Mouse (Mus musculus) embryonic facial prominence, embryonic 10.5 days (tissue): Measurements from ENCODE around the gene Nav1. TPM values are rescaled to one million over a fixed set of nuclear protein-coding genes. Genes with fewer than 3 reads are reported as not detected.

ENCODE experiments used
- DNase-seq: peaks from one replicate; pipeline ENCODE4 v3.0.0-alpha.2; 2017; ENCODE audit warnings: low spot score
- H3K27ac ChIP-seq: fragments of 300-500 bp; sonication (generic); replicated peaks from 2 replicates; pipeline ENCODE4 v1.5.1; 2016; ENCODE audit warnings: mild to moderate bottlenecking
- H3K27me3 ChIP-seq: fragments of 300-500 bp; sonication (generic); replicated peaks from 2 replicates; pipeline ENCODE4 v1.6.1; 2016; ENCODE audit warnings: low read depth, mild to moderate bottlenecking; ENCODE audit not compliant: poor library complexity, severe bottlenecking
- H3K36me3 ChIP-seq: fragments of 300-500 bp; sonication (generic); replicated peaks from 2 replicates; pipeline ENCODE4 v1.6.1; 2016; ENCODE audit warnings: mild to moderate bottlenecking, moderate library complexity
- H3K4me1 ChIP-seq: fragments of 300-500 bp; sonication (generic); 2 replicates; pipeline ENCODE4 v1.6.1; 2016
- H3K4me3 ChIP-seq: fragments of 300-500 bp; sonication (generic); 2 replicates; pipeline ENCODE4 v1.5.1; 2016; ENCODE audit warnings: mild to moderate bottlenecking, moderate library complexity
- H3K9me3 ChIP-seq: fragments of 300-500 bp; sonication (generic); 2 replicates; pipeline ENCODE4 v1.6.1; 2016; ENCODE audit warnings: mild to moderate bottlenecking
- WGBS: fragments of 180-500 bp; shearing (Covaris S2); methylation state at CpG from one replicate; pipeline ENCODE4 v1.1.7; 2016; 5-methylcytosine and 5-hydroxymethylcytosine counted together
- polyA plus RNA-seq: library from polyadenylated mRNA; unstranded; fragments of >200 nt; fragmentation: Nextera tagmentation; extraction: Ambion mirVana; gene quantifications from 2 replicates; pipeline ENCODE4 v1.2.1, GENCODE M21; 2016

Gene Nav1
- polyA plus RNA-seq, 1 experiment from 2014 or later, result 24.1 TPM

GRCm38 (mm10) chr1:135452259-135452658 lies 154.8 kb downstream of the Nav1 start:
- H3K27ac ChIP-seq, result no peak overlapping the region
- H3K4me1 ChIP-seq, result no peaks in the 10 kb centered on the region
- WGBS, result 79% methylated on average over 10 of the region's 10 CpGs
- peaks cover 94% of the 10 kb centered on the region for H3K36me3 ChIP-seq
- no peaks in the 10 kb centered on the region for H3K27me3 ChIP-seq
- H3K4me3 ChIP-seq, result no peak overlapping the region
- DNase-seq, result peak; percentile 43
- no peaks in the 10 kb centered on the region for H3K9me3 ChIP-seq

- no peak for DNase-seq
- Histone ChIP-seq H3K9me3 (no peaks in the 10 kb centered on the region), H3K27ac (no peak overlapping the region), H3K4me3 (no peak overlapping the region), H3K36me3 (peaks cover 91% of the 10 kb centered on the region), H3K27me3 (no peaks in the 10 kb centered on the region), H3K4me1 (no peaks in the 10 kb centered on the region)
- WGBS, result 88% methylated on average over 2 of the region's 2 CpGs
Observed at GRCm38 (mm10) chr1:135451419-135451818, 155.7 kb downstream of the Nav1 start.

- DNase-seq, result no peak
- H3K4me1 ChIP-seq, result no peaks in the 10 kb centered on the region
- no peak overlapping the region for H3K27ac ChIP-seq
- H3K27me3 ChIP-seq, result no peaks in the 10 kb centered on the region
- no peak overlapping the region for H3K4me3 ChIP-seq
- H3K9me3 ChIP-seq, result no peaks in the 10 kb centered on the region
- 90% methylated on average over 8 of the region's 8 CpGs for WGBS
- peaks cover 91% of the 10 kb centered on the region for H3K36me3 ChIP-seq
Observed at GRCm38 (mm10) chr1:135449876-135450275, 157.2 kb downstream of the Nav1 start.

DNA sequence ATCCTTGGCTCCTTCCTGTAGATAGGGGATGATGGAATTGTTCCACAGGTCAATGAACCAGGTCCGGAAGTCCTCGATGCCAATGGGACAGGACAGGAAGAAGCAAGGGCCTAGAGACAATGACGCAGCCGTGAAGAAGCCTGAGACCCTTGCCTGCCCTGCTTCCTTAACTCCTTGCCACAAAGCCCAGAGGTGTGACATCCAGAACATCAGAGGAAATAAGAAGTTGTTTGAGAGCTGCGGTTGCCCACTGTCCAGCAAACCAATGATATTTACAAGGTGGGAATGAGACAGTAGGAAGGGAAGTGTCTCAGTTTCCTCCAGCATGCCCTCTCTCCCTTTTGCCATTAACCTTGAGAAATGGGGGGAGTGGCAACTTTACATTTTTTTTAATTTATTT lies 158.2 kb downstream of the Nav1 start:
- Histone ChIP-seq H3K9me3 (no peaks in the 10 kb centered on the region), H3K27ac (no peak overlapping the region), H3K27me3 (no peaks in the 10 kb centered on the region), H3K4me1 (no peaks in the 10 kb centered on the region), H3K36me3 (peaks cover 91% of the 10 kb centered on the region), H3K4me3 (no peak overlapping the region)
- DNase-seq, result no peak
- 96% methylated on average over 5 of the region's 5 CpGs for WGBS

- H3K27ac ChIP-seq, result no peak overlapping the region
- H3K9me3 ChIP-seq, result no peaks in the 10 kb centered on the region
- no peaks in the 10 kb centered on the region for H3K4me1 ChIP-seq
- WGBS, result 93% methylated on average over 12 of the region's 12 CpGs
- no peaks in the 10 kb centered on the region for H3K27me3 ChIP-seq
- peaks cover 91% of the 10 kb centered on the region for H3K36me3 ChIP-seq
- DNase-seq, result no peak
- no peak overlapping the region for H3K4me3 ChIP-seq
Observed at GRCm38 (mm10) chr1:135443506-135443905, 163.6 kb downstream of the Nav1 start.

DNA sequence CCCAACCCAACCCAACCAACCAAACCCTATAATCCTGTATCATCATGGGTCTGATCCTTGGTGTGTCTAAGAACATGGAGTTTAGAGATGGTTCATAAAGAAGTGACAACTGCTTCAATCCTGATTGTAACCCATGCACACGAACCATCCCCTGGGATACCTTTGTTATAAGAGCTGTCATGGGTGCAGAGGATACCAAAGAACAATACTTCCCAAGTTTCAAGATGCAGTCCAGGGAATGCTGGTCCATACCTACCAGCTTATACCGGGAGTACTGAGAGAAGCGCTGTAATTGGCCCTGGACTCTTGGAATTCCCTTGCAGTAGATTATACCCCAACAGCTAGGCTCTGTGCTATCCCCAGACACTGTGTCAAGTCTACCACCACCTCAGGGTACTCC lies 165.2 kb downstream of the Nav1 start:
- H3K4me3 ChIP-seq, result no peak overlapping the region
- DNase-seq, result no peak
- 97% methylated on average over 3 of the region's 3 CpGs for WGBS
- H3K9me3 ChIP-seq, result no peaks in the 10 kb centered on the region
- H3K27me3 ChIP-seq, result no peaks in the 10 kb centered on the region
- H3K4me1 ChIP-seq, result no peaks in the 10 kb centered on the region
- H3K36me3 ChIP-seq, result peaks cover 86% of the 10 kb centered on the region
- H3K27ac ChIP-seq, result no peak overlapping the region

DNA sequence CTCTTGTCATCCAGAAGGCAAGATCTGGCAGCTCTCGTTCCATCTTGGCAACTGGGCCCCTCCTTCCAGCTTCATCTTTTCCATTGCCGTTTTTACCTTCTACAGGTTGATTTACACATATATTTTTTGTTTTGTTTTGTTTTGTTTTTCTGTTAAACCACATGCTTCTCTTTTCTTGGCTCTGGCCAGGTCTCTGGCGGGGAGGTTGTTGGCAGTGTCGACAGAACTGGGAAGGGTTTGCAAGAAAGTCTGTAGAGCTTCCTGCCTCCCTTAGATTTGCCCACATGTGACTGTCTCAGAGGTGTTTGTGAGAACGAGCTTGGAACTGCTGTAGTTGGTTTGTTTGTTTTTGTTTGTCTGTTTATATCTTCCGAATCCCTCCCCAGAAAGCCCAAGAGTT lies 166.1 kb downstream of the Nav1 start:
- H3K9me3 ChIP-seq, result no peaks in the 10 kb centered on the region
- 92% methylated on average over 6 of the region's 6 CpGs for WGBS
- no peak overlapping the region for H3K4me3 ChIP-seq
- no peaks in the 10 kb centered on the region for H3K27me3 ChIP-seq
- H3K27ac ChIP-seq, result no peak overlapping the region
- H3K4me1 ChIP-seq, result no peaks in the 10 kb centered on the region
- no peak for DNase-seq
- peaks cover 79% of the 10 kb centered on the region for H3K36me3 ChIP-seq

DNA sequence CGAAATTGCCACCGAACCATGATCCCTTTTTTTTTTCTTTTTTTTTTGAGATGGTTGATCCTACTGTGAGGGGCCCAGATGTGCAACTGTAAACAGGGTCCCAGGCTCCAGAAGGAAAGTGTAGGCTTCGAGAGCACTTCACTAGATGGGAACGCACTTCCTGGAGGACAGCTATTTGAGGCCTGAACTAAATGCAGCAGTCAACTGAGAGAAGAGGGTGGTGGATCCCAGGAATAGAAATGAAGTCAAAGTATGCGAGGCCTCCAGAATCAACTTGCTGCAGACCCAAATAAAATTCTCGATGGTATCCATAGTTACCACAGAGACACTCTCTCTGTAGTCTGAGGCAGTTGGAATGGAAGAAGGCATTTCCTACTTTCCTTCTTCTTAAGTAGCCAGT lies 168.3 kb downstream of the Nav1 start:
- DNase-seq, result no peak
- H3K27me3 ChIP-seq, result no peaks in the 10 kb centered on the region
- no peak overlapping the region for H3K4me3 ChIP-seq
- WGBS, result 95% methylated on average over 6 of the region's 6 CpGs
- H3K27ac ChIP-seq, result no peak overlapping the region
- H3K36me3 ChIP-seq, result peaks cover 57% of the 10 kb centered on the region
- H3K9me3 ChIP-seq, result no peaks in the 10 kb centered on the region
- H3K4me1 ChIP-seq, result peaks cover 4% of the 10 kb centered on the region; the same call in 1 of the 2 replicates

- Histone ChIP-seq H3K9me3 (no peaks in the 10 kb centered on the region), H3K4me3 (no peak overlapping the region), H3K36me3 (peaks cover 28% of the 10 kb centered on the region), H3K27me3 (no peaks in the 10 kb centered on the region), H3K4me1 (peaks cover 17% of the 10 kb centered on the region), H3K27ac (no peak overlapping the region)
- DNase-seq, result no peak
- WGBS, result 42% methylated on average over 2 of the region's 2 CpGs
Observed at GRCm38 (mm10) chr1:135435823-135436222, 171.3 kb downstream of the Nav1 start.

DNA sequence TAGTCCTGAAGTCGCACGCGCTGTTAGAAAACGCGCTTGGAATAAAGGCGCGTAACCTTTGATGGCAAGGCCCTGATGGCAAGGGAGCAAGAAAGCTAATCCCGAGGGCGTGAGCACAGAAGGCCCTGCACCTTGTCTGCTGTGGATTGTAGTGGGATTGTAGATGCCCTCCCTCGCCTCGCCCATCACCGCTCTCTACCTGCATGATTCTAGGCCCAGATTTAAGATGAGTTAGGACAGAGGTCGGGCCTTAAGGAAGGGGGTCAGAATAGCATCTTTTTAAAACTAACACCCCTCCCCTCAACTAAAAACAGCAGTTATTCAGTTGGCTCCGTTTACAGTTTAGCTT lies 176.5 kb downstream of the Nav1 start:
- H3K4me1 ChIP-seq, result peaks cover 38% of the 10 kb centered on the region
- WGBS, result 3% methylated on average over 14 of the region's 14 CpGs
- H3K4me3 ChIP-seq, result peak overlapping the region; percentile 84
- no peaks in the 10 kb centered on the region for H3K9me3 ChIP-seq
- no peaks in the 10 kb centered on the region for H3K27me3 ChIP-seq
- peak overlapping the region; percentile 98 for H3K27ac ChIP-seq
- H3K36me3 ChIP-seq, result peaks cover 17% of the 10 kb centered on the region
- DNase-seq, result no peak

DNA sequence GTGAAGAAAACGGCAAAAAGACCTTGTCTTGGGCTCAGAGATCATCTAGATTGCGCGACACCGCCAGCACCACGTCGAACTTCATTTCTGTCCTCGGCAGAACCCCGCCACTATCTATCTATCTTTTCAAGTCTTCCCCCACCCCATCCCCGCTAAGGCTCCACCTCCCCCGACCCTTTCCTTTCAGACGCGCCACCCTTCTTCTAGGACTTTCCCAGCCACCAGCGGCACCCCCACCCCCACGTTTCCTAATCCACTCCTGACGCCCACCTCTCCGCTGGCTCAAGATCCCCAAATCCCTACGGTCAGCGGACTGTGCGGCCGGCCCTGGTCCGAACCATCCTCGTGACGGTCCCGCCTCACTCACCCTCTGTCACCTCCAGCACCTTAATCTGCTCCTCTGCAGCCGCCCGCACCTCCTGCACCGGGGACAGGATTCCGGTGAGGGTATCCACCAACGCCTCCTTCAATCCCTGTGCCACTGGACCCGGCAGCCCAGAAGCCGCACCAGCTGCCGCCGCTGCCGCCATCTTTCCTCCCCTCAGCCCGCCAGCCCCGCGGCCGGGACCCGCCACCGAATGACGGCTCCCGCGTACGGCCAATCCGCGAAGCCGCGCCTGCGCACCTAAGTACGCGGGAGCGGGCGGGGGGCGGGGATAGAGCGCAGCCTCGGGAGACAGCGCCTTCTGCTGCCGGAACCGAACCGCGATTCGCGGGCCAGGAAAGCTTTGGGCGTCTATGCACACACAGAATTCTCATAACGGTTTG lies 177.0 kb downstream of the Nav1 start, which contains the start of gene Ipo9:
Ipo9 (minus strand) TSS at position 599 of the 768 bp plus-strand sequence.
- WGBS, result under 1% methylated on average over 65 of the region's 65 CpGs
- Histone ChIP-seq H3K4me3 (peak within 1 kb of the TSS; percentile 84), H3K9me3 (no peaks in the 10 kb centered on the region), H3K4me1 (peaks cover 38% of the 10 kb centered on the region), H3K36me3 (peaks cover 22% of the 10 kb centered on the region), H3K27ac (peak within 1 kb of the TSS; percentile 98), H3K27me3 (no peaks in the 10 kb centered on the region)
- peak; percentile 94 for DNase-seq

- Histone ChIP-seq H3K4me1 (peaks cover 34% of the 10 kb centered on the region), H3K27me3 (no peaks in the 10 kb centered on the region), H3K9me3 (no peaks in the 10 kb centered on the region), H3K27ac (no peak overlapping the region), H3K4me3 (peak overlapping the region; percentile 84; the same call in 1 of the 2 replicates), H3K36me3 (peaks cover 49% of the 10 kb centered on the region)
- DNase-seq, result no peak
- 91% methylated on average over 6 of the region's 6 CpGs for WGBS
Observed at GRCm38 (mm10) chr1:135427390-135427789, 179.7 kb downstream of the Nav1 start.

- DNase-seq, result no peak
- peaks cover 57% of the 10 kb centered on the region for H3K36me3 ChIP-seq
- 95% methylated on average over 10 of the region's 10 CpGs for WGBS
Observed at GRCm38 (mm10) chr1:135426645-135427044, 180.4 kb downstream of the Nav1 start.

More at GRCm38 (mm10) chr1:135426645-135427044, 180.4 kb downstream of the Nav1 start:
- H3K9me3 ChIP-seq, result no peaks in the 10 kb centered on the region
- H3K27ac ChIP-seq, result no peak overlapping the region
- H3K4me1 ChIP-seq, result peaks cover 29% of the 10 kb centered on the region
- H3K4me3 ChIP-seq, result no peak overlapping the region
- H3K27me3 ChIP-seq, result no peaks in the 10 kb centered on the region
